Mouse (Mus musculus): Measurements from ENCODE around the gene Nfil3.

GRCm38 (mm10) chr13:52994197-52994881, 13.5 kb upstream of the Nfil3 start:
- TF ChIP-seq KAT2A (conservative IDR thresholded peaks at IDR 0.05; ENCODE audit: low read depth, low read length) (no peak), MYC (IDR thresholded peaks at IDR 0.05; ENCODE audit: low read depth, low read length) (no peak), CTCF (IDR thresholded peaks at IDR 0.05 in 2 of 3, conservative IDR thresholded peaks at IDR 0.05 in 1 of 3; ENCODE audit: control insufficient read depth in 1 of 3, insufficient read depth in 1 of 3, low read depth in 2 of 3, low read length in 3 of 3, poor library complexity in 1 of 3, severe bottlenecking in 1 of 3) (no peak), POLR2A (IDR thresholded peaks at IDR 0.05; ENCODE audit: control insufficient read depth in 1 of 2, insufficient read depth in 1 of 2, low read depth in 1 of 2, low read length in 2 of 2, poor library complexity in 1 of 2) (no peak), SIN3A (IDR thresholded peaks at IDR 0.05; ENCODE audit: low read length) (no peak), RCOR1 (IDR thresholded peaks at IDR 0.05; ENCODE audit: low read depth, low read length) (no peak), TBP (IDR thresholded peaks at IDR 0.05; ENCODE audit: low read depth, low read length) (no peak), SMC3 (IDR thresholded peaks at IDR 0.05; ENCODE audit: low read depth, low read length) (no peak), ETS1 (IDR thresholded peaks at IDR 0.05; ENCODE audit: low read depth, low read length) (no peak), NRF1 (IDR thresholded peaks at IDR 0.05; ENCODE audit: insufficient read depth, low read depth, low read length, poor library complexity, severe bottlenecking) (no peak)
